Mouse (Mus musculus): ENCODE measurements at regions not wholly inside any gene's neighbourhood (a gene's known extent, or its start where the extent isn't known, plus 50 kb on each side); places are given as distances from the start of the nearest gene placed in this dataset.
"Not testable (repeated sequence)": the region's sequence is repeated elsewhere in the genome, so short reads cannot be mapped to it uniquely, and the experiment has no call there.

DNA sequence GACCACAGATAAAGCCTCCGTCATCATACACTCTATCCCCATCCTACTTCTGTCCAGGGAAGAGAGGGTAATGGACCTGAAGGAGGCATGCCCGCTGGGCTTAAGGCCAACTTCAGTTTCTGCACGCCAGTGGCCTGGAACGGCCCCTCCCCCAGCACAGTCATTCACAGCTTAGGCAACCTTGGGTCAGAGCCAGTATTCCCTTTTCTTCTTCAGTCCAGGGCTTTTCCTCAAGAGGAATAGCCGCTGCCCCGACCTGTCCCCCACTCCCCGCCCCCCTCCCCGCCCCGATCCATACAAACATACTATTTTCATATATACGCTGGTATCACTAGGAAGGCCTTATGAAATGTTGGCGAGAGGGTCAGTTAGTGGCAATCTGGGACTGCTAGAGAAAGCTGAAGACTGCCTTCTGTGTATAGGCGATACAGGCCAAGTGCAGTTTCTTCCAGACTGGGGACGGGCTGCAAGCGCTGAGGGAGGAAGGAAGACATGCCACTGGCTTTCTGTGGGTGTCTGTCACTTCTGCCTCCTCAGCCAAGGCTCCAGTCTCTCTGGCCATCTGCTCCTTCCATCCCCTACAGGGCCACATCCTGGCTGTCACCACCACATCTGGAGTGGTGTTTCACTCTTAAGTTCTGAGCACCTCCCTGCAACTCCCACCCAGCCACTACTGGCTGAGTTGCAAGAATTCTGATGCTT lies 113.5 kb upstream of the Lemd2 start:
- DNase-seq: no peak

DNA sequence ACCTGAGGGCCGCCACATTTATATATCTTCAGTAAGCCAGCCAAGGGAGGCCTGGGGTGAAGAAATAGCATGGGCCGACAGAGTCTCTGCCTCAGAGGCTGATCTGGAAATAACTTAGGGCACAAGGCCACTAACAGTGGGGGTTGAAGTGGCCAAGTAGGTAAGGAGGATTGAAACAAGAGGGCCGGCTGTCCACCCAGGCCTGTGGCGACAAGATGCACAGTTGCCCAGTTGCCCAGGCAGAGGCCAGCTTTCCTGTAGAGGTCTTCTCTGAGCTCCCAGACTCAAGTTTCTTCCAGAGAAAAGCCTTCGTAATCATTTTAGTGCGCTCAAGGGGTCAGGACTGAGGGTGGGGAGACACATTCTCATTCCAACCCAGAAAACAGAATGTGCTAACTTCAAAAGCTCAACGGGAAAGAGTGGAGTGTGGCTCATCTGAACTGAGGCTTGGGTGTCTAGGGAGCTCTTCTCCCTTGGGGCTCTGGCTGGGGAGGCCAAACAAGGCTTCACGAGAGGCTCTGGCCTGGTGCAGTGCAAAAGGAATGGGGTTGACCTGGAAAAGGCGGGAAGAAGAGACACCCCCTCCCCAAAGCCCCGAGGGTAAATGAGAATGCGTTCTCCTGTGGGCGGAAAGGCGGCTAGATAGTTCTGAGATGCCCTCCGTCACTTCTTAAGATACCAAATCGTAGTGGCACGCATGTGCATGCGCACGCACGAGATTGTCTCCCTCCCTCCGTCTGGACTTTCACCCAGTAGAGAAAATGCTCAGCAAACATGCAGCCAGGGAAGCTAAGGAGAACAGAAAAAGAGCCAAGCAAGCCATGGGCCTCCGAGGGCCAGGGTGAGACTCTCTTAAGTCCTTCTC lies 112.7 kb upstream of the Lemd2 start:
- no peak for DNase-seq

DNA sequence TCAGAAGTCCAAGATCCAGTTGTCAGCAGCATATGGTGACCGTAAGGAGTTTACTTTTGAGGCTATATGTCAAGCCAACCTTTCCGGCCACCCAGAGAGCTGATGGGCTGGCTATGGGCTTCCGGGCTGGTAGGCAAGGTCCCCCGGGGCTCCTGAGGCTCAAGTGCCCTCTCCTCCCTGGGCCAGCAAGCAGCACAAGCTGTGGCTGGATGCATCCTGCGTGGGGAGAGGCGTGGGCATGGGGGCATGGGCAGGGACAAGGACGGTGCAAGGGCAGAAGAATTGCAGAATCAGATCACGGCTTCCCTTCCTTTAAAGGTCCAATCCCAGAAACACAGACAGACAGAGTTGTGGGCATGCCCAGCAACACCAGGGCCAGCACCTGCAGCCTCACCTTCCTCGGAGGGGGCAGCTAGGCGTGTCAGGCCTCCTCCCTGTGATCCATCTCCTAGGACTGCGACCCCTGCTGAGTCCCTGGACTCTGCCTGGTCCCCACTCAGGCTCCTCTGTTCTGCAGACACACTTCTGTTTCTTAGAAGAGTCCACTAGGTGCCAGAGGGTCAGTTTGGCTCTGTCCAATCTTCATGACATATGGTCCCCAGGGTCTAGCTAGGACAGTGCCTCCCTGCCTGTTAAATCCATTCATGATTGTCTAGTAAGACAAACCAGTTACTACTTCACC lies 111.8 kb upstream of the Lemd2 start:
- no peak for DNase-seq

DNA sequence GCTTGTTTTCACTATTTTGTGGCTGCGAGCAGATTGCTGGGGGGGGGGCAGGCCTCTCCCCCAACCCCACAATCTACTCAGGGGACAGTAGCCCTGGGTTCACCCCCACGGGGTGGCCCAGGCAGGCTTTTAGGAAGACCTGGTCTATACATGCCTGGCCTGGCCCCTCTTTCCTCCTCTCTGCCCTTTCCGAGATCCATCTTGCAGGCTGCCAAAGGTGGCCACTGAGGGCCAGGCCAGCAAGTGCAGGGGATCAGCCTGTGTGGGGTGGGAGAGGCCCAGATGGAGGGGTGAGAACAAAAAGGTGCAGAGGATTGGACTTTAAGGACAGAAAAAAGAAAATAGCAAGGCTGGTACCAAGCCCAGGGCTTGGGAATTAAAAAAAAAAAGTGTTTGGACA lies 111.2 kb upstream of the Lemd2 start:
- DNase-seq: no peak

DNA sequence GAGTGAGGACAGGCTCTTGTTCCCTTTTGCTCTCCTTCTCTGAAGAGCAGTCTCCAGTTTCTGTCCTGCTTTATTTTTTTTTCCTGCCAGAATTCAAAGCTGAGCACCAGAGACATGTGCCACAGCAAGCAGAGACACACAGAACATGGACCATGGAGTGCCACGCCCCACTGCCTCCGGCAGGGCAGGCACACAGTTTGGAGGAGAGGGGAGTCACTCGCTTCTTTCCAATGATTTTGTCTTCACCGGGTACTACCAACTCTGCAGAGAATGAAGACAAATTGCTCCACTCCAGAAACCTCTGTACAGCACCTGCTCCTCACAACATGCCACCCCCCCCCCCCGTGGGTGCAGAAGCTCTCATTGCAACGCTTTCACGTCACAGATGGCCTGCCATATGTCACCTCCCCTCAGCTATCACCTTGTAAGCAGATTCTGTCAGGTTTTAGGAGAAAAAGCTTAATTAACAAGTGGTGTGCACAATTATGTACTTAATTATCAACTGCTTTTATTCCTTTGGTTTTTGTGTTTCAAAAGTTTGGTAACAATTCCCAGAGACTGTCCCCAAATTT lies 110.6 kb upstream of the Lemd2 start:
- DNase-seq: no peak

DNA sequence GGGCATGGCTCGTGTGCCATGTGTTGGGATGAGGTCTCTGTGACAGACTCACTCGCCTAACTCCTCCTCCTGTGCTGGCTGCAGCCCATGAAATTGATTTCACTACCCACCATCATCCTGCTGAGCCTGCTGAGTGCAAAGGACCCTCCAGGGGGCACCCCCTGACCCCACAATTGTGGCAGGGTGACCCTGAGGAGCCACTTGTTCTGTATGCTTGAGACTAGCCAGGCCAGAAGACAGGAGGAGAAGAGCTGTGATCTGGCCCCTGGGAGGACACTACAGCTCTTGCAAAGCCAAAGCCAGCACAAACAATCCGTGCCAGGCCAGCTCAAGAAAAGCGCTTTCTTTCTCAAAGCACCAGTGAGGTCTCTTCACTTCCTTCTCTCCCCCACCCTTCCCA lies 104.7 kb upstream of the Lemd2 start:
- DNase-seq: no peak

DNA sequence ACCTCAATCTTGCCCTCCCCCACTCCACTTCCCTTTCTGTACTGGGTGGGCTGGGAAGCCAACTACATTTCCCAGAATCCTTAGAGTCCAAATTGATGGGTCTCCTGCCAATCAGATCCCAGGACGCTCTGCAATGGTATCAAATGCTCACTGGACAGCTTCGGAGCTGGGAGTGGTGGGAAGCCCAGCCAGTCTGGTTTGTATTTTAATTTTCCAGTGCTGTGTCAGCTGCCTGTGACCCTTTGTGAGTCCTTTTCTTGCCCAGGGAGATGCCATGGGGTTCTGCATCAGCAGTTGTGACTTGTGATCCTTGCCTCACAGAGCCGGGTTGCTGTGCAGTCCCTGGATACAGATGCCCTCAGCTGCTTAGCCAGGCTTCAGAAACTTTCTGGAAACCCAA lies 100.6 kb upstream of the Lemd2 start:
- no peak for DNase-seq

DNA sequence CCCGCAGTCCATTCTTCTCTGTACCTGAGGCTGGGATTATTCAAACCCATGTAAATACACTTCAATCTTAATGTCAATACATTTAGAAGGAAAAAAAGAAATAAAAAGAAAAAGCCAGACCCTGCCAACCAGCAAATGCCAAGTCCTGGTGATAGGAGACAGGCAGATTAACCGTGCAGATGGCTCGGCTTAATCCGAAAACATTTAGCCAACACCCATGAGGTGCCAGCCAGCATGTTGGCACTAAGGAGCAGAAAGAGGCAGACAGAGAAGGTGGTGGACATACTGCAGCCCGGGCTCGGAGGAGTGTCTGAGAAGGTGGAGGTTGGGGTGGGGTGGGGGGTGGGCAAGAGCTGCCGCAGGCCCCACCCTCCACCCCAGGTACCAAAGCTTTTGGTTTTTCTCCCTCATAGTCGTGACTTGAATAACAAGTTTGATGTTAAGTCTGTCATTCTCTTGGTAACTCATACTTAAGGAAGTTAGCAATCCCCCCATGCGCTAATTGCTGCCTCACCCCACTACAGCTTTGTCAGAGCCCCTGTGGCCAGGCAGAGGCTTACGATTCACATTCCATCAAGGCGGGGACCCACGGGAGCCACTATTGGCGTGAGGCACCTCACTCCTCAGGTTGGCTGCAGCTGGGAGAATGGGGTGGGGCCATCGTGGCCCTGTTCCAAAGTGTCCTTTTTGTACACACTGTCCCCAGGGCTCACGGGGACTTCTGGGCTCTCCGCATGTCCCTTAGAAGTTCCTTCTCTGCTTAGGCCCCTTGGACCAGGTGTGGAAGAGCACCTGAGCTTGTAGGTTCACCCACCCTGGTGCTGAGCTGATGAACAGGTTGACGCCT lies 99.6 kb upstream of the Lemd2 start:
- no peak for DNase-seq

DNA sequence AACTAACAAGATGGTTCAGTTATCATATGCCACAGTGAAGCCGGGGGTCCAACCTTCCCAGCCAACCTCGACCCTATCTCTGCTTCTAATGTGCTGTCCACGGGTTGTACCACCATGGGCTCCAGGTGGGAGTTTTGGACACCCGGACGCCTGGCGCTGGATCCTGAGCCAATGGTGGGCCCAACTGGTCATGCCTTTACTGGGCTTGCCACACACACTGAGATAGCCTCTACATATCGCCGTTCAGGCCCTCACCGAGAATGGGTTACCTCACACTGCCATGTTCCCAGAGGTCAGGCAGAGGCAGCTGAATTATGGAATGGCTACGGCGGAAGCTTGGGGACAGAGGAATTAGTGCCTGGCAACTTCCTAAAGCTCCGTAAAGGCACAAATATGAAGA lies 98.8 kb upstream of the Lemd2 start:
- DNase-seq: no peak

DNA sequence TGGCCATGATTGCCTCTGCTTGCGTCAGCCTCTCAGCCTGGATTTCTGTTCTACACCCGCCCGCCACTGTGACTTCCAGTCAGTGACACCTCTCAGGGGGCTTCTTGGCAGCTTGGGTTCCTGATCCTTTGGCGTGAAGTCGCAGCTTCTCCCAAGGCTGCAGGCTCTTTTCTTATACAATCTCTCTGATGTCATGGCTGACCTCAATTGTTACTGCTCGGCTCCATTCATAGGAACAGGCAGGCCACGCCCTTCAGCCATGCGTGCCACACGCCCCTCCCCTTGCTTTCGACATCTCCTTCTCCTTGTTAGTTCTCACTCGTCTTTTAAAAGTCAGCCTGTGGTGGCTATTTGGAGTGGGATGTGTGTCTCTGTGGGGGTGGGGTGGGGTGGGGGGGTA lies 97.1 kb upstream of the Lemd2 start:
- DNase-seq: no peak

DNA sequence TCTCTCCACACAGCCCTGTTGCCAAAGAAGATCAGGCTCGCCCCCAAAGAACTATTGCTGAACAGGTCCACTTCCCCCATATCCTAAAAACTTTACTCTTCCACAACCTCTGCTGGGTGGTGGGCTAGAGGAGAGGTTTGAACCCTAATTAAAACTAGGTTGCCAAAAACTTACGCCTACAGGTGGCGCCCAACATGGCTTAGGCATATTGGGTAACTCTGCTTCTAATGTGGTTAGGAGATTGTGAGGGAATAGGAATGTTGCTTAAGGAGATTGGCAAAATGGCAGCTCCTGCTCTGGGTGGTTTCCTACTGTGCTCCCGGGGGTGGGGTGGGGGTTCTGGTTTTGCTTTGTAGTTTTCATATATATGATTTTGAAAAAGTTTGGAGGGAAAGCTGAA lies 95.0 kb upstream of the Lemd2 start:
- no peak for DNase-seq

DNA sequence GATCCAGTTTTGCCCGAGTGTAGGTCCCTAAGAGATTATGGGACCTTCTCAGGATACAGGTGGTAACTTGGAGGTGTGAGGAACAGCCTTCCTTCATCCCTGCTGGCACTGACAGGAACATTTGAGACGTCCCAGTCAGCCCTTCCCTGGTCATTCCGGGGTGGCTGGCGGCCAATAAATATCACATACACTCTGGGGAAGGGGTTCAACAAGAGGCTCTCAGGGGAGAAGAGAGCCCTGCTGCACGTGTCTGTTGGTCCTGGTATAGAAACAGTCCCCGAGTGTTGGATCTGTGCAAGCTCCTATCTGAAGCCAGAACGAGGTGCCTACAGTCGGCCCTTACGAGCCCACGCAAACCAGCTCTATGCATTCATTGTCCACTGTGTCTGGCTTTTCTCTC lies 94.1 kb upstream of the Lemd2 start:
- no peak for DNase-seq

DNA sequence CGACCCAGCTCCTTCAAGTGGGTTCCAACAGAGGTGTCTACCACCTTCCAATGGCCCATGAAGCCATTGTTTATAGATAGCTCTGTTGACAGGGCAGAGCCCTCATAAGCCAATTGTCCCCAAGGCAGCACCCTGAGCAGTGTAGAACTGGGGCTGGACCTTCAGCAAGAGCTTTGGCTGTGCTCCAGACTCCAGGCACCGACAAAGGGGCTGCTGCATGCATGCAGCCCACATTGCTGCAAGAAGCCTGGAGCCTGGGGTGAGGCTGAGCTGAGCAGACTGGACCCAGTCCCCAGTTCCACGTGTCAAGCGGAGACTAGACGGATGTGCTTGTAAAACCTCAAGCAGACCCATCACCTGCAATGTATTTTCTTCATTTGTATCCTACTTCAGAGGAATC lies 91.9 kb upstream of the Lemd2 start:
- peak in 1 of 2 experiments; percentile 1 for DNase-seq

DNA sequence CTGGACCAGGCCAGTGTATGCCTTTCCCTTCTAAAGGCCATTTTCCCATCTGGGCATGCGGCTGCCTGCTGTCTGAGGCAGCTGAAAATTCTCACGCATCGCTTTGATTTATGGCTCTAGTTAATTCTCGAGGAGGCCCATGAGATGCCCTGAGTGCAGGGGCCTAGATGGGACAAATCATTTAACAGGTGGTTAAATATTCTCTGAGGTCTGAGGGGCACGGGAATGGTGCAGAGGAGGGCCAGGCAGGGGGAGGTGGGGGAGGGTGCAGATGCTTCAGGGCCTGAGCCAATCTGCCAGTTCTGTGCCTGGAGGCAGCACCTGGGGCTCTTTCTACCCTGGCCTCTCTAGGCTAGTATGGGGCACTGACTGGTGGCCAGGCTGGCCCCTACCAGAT lies 89.9 kb upstream of the Lemd2 start:
- DNase-seq: peak in 1 of 2 experiments; percentile 1

DNA sequence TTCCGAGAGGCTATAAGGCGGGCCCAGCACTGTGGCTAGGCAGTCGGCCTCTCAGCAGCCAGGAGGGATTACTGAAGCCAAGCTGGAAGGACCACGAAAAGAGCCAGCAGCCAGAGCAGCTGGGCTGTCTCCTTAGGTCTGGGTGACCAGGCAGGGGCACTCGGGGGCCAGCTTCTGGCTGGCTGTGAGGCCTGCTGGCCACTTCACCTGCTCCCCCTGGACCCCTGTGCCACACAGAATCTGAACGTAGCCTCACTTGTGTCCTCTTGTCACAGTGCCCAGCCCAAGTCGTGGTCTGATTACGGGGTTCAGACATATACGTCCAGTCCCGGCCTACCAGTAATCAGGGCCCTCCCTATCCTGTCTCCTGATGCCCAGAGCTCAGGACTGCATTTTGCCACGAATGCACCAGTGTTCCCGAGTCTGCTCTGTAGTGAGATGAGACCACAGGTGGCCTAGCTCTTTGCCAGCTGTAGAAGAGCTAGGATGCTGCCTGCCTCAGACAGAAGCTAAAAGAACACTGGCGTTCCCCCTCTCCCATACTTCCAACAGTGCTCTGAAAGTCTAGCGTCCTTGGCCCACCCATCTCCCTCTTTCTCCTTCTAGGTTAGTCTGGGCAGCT lies 89.4 kb upstream of the Lemd2 start:
- no peak for DNase-seq

DNA sequence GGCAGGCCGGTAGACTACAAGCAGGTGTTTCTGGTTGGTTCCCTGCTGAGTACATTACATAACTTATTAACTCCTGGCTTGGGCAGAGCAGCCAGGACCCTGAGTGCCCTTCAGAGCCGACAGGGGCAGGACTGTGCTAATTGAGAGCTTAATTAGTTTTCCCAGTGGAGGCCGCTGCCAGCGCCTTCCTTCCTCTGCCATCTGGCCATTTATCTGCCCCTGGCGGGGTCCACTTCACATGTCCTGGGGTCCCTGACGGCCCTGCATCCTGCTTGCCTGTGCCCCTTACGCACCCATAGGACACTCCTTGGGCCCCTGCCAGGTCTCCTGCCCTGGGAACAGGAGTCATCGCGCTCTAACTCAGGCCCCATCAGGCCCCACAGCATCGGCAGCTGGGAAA lies 87.4 kb upstream of the Lemd2 start:
- no peak for DNase-seq

DNA sequence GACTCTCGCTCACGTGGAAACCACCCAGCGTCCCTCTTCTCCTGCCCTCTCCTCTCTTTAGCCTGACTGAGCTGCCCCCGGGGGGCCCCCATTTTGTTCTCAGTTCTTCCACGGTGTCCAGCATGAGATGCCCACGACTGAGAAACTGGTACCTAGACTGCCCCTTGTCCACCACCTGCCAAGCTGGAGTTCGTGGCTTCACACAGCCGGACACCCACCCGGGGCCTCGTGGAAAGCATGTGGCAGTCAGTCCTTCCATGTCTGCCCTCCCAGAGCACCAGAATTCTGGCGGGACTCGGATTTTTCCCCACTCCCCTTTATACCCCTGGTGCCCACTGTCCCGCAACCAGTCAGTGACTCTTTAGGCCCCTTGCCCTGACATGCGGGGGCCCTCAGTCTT lies 86.9 kb upstream of the Lemd2 start:
- DNase-seq: no peak

DNA sequence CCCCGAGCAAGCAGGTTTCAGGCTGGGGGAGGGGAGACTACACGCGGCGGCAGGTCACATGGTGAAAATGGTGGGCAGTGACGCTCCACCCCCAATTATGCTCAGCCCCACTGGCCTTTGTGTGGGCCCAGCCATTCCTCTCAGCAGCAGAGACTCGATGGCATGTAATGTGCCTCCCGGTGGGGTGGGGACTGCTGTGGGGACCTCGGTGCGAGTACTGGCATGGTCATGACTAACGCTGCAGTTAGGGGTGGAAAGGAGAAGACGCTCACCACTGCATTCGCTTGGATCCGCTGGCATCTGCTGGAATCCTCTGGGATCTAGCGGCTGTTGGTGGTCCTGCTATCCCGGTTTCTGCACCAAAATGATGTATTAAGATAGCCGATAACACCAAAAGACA lies 86.0 kb upstream of the Lemd2 start:
- DNase-seq: no peak

DNA sequence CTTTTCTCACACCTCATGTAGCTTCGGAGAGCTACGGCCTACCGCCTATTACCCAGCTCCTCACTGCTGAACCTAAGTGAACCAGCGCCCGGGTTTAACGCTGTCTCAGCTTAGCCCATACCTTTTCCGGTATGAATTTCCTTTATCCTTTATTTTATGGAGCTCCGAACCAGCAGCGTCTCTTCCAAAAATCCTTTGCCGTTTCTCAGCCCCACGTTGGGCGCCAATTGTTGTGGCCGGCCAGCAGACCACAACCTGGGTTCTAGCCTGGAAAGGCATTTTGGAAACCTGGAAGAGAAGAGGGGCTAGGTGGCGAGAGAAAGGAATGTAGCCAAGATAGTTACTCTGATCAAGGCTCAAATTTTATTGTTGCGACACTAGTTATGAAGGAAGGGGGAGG lies 85.5 kb upstream of the Lemd2 start:
- DNase-seq: not testable (repeated sequence)

DNA sequence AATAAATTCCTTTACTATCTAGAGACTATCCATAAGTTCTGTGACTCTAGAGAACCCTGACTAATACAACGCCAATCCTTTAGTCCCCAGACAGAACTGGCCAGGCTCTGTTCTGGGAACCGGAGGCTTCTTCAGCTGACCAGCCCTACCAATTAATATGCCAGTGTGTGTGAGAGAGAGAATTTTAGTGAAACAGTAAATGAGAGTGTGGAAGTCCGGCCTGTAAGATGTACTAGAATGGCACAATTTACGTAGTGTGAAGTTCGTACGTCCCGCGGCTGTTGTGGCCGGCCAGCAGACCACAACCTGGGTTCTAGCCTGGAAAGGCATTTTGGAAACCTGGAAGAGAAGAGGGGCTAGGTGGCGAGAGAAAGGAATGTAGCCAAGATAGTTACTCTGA lies 83.7 kb upstream of the Lemd2 start:
- DNase-seq: not testable (repeated sequence)

DNA sequence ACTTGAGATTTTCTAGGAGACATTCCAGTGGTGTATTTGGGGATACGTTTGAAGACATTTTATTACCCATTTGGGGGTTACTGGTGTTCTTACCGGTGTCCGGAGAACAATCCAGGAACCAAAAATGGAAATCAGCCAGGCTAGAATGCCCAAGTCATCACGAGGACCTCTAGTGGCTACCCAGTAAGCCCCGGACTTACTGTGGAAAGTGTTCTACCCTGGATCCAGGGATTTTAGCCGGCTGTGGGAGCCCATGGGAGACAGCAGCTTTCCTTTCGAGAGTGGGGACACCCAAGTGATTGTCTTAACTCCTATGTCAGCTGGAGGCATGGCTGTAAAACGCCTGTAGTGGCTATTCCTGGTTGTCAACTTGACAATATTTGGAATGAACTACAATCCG lies 77.0 kb upstream of the Lemd2 start:
- DNase-seq: no peak

Measured in spleen, adult 18-20 months (tissue).